20 mouse cellular contexts compared by ENCODE assay signal in genomic region chr12:12715528-12715927, GRCm38 (mm10).
A peak's percentile ranks its signal among the peaks of the same experiment; 100 is the strongest.
DNase-seq lines count a peak whose midpoint lies in the region; ATAC-seq lines count a peak whose summit lies in the region.
"Had no signal": no experiment of that assay in that cellular context is flagged by ENCODE, and none has a peak within 500 bp of the region (broad histone marks: within the 10 kb centered on the region; RNA-seq: fewer than 3 reads in every experiment).

No protein-coding gene starts in this region.

- H3K4me1 ChIP-seq in midbrain, embryonic 10.5 days = peaks cover 38% of the 10 kb centered on the region
- 0 out of 2 replicates have a peak, but pooled peaks cover 2% of the 10 kb centered on the region for H3K4me1 ChIP-seq in midbrain, embryonic 14.5 days (ENCODE audit: control insufficient read depth, insufficient read depth, low read length)
- H3K4me1 ChIP-seq in forebrain, embryonic 14.5 days (ENCODE audit: control insufficient read depth, insufficient read depth, low read length) = peaks cover 5% of the 10 kb centered on the region; the same call in 1 of the 2 replicates
- H3K4me1 ChIP-seq in midbrain, embryonic 11.5 days (ENCODE audit: control insufficient read depth, insufficient read depth, low read length) = peaks cover 12% of the 10 kb centered on the region
- H3K4me1 ChIP-seq: lung, embryonic 15.5 days; stomach, embryonic 15.5 days had no signal

- 76% methylated on average over 4 of the region's 4 CpGs for WGBS in midbrain, embryonic 10.5 days
- 64% methylated on average over 4 of the region's 4 CpGs for WGBS in midbrain, embryonic 14.5 days
- 72% methylated on average over 4 of the region's 4 CpGs for WGBS in forebrain, embryonic 14.5 days
- WGBS in midbrain, embryonic 11.5 days = 73% methylated on average over 4 of the region's 4 CpGs

- no peaks in the 10 kb centered on the region for H3K9me3 ChIP-seq in midbrain, embryonic 10.5 days (replicated peaks)
- H3K9me3 ChIP-seq in midbrain, embryonic 14.5 days (ENCODE audit: control insufficient read depth, low read length) = no peaks in the 10 kb centered on the region
- H3K9me3 ChIP-seq in forebrain, embryonic 14.5 days (replicated peaks; ENCODE audit: control insufficient read depth, low read length) = no peaks in the 10 kb centered on the region
- H3K9me3 ChIP-seq in midbrain, embryonic 11.5 days (ENCODE audit: control insufficient read depth, low read length) = no peaks in the 10 kb centered on the region
- H3K9me3 ChIP-seq: embryonic facial prominence, embryonic 15.5 days; hindbrain, embryonic 15.5 days; lung, embryonic 15.5 days; stomach, embryonic 15.5 days had no signal

- peak overlapping the region; percentile 72 for H3K27ac ChIP-seq in midbrain, embryonic 10.5 days (replicated peaks)
- H3K27ac ChIP-seq in midbrain, embryonic 14.5 days (replicated peaks; ENCODE audit: low read depth, low read length) = no peak overlapping the region
- peak overlapping the region; percentile 5; the same call in 1 of the 2 replicates for H3K27ac ChIP-seq in forebrain, embryonic 14.5 days (ENCODE audit: low read depth, low read length)
- no peak overlapping the region for H3K27ac ChIP-seq in midbrain, embryonic 11.5 days (ENCODE audit: low read depth, low read length)
- H3K27ac ChIP-seq: embryonic facial prominence, embryonic 15.5 days; hindbrain, embryonic 15.5 days; lung, embryonic 15.5 days; stomach, embryonic 15.5 days had no signal

- no peaks in the 10 kb centered on the region for H3K36me3 ChIP-seq in midbrain, embryonic 10.5 days
- no peaks in the 10 kb centered on the region for H3K36me3 ChIP-seq in midbrain, embryonic 14.5 days (ENCODE audit: control insufficient read depth, insufficient read depth, low read length)
- no peaks in the 10 kb centered on the region for H3K36me3 ChIP-seq in forebrain, embryonic 14.5 days (ENCODE audit: control insufficient read depth, insufficient read depth, low read length)
- no peaks in the 10 kb centered on the region for H3K36me3 ChIP-seq in midbrain, embryonic 11.5 days (ENCODE audit: control insufficient read depth, insufficient read depth, low read length)
- H3K36me3 ChIP-seq: embryonic facial prominence, embryonic 15.5 days; hindbrain, embryonic 15.5 days; lung, embryonic 15.5 days; stomach, embryonic 15.5 days had no signal

- H3K4me3 ChIP-seq in midbrain, embryonic 10.5 days = no peak overlapping the region
- H3K4me3 ChIP-seq in midbrain, embryonic 14.5 days (replicated peaks; ENCODE audit: low read depth, low read length) = no peak overlapping the region
- no peak overlapping the region for H3K4me3 ChIP-seq in forebrain, embryonic 14.5 days (ENCODE audit: low read depth, low read length)
- H3K4me3 ChIP-seq in midbrain, embryonic 11.5 days (ENCODE audit: low read depth, low read length) = no peak overlapping the region
- H3K4me3 ChIP-seq: embryonic facial prominence, embryonic 15.5 days; hindbrain, embryonic 15.5 days; lung, embryonic 15.5 days; stomach, embryonic 15.5 days had no signal

- peak; percentile 58 for ATAC-seq in frontal cortex, adult (ENCODE audit: low TSS enrichment)
- ATAC-seq in midbrain, embryonic 14.5 days (ENCODE audit: low FRiP score, low TSS enrichment) = no peak
- ATAC-seq in forebrain, embryonic 14.5 days = no peak
- ATAC-seq in megakaryocyte, adult 5-6 weeks (ENCODE audit: poor library complexity, severe bottlenecking) = no peak
- ATAC-seq in midbrain, embryonic 11.5 days (ENCODE audit: low FRiP score) = no peak
- ATAC-seq: Patski had no signal

- no peak overlapping the region for H3K4me2 ChIP-seq in midbrain, embryonic 14.5 days (ENCODE audit: low read length)
- no peak overlapping the region for H3K4me2 ChIP-seq in forebrain, embryonic 14.5 days (ENCODE audit: low read length)
- no peak overlapping the region for H3K4me2 ChIP-seq in midbrain, embryonic 11.5 days
- H3K4me2 ChIP-seq: embryonic facial prominence, embryonic 15.5 days; hindbrain, embryonic 15.5 days; lung, embryonic 15.5 days; stomach, embryonic 15.5 days had no signal

- H3K9ac ChIP-seq in midbrain, embryonic 14.5 days (replicated peaks; ENCODE audit: low read length) = no peak overlapping the region
- no peak overlapping the region for H3K9ac ChIP-seq in forebrain, embryonic 14.5 days (ENCODE audit: low read length)
- H3K9ac ChIP-seq in midbrain, embryonic 11.5 days (ENCODE audit: low read length) = no peak overlapping the region
- H3K9ac ChIP-seq: embryonic facial prominence, embryonic 15.5 days; hindbrain, embryonic 15.5 days; lung, embryonic 15.5 days; stomach, embryonic 15.5 days had no signal

- DNase-seq in frontal cortex, postnatal 25 days (ENCODE audit: low spot score in 2 of 2) = no peak
- DNase-seq in midbrain, embryonic 10.5 days (ENCODE audit: low spot score) = no peak
- no peak for DNase-seq in midbrain, embryonic 14.5 days
- DNase-seq in forebrain, embryonic 14.5 days (ENCODE audit: low spot score) = no peak
- no peak for DNase-seq in ovary, adult 18-20 months (ENCODE audit: low spot score)
- no peak for DNase-seq in midbrain, embryonic 11.5 days (ENCODE audit: low spot score, missing footprints)
- DNase-seq: cerebellum, adult 11 months; cerebellum, postnatal 36 days; heart, adult 18-20 months; kidney, adult 18-20 months; kidney, postnatal 14 days; spleen, adult 18-20 months; thymus, postnatal 14 days had no signal

- peaks cover 47% of the 10 kb centered on the region for H3K27me3 ChIP-seq in midbrain, embryonic 10.5 days (ENCODE audit: low read depth, poor library complexity, severe bottlenecking)
- H3K27me3 ChIP-seq in midbrain, embryonic 14.5 days (ENCODE audit: control insufficient read depth, insufficient read depth, low read length) = no peaks in the 10 kb centered on the region
- no peaks in the 10 kb centered on the region for H3K27me3 ChIP-seq in forebrain, embryonic 14.5 days (replicated peaks; ENCODE audit: control insufficient read depth, insufficient read depth, low read length)
- no peaks in the 10 kb centered on the region for H3K27me3 ChIP-seq in midbrain, embryonic 11.5 days (ENCODE audit: control insufficient read depth, insufficient read depth, low read length)
- H3K27me3 ChIP-seq: hindbrain, embryonic 15.5 days; lung, embryonic 15.5 days; stomach, embryonic 15.5 days had no signal

Comparison
In these comparisons a context has a peak if more than half of its experiments do, and no peak if none do; other contexts are left out.
1. H3K27ac ChIP-seq: peak in midbrain, embryonic 10.5 days (single experiment) and forebrain, embryonic 14.5 days (single experiment); none in midbrain, embryonic 14.5 days (single experiment) and midbrain, embryonic 11.5 days (single experiment).